In the genomic region with DNA sequence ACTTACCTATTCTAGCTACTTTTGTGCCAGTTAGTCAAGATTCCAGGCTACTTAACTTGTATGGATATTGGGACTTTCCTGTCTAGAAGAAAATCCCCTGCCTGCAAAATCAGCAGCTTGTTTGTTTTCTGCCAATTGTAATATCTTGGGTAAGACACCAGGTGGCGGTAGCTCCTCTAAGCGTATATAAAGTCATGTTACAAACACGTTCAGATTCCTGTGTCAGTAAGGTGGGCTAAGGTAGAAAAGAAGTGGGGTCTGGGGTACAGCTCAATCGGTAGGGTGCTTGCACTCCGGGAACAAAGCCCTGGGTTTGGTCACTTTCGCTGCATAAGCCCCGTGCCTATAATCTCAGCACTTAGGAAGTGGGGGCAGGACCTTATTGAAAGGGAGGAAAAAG, we compare ENCODE assay signal across 9 mouse cellular contexts. TPM values are rescaled to one million over a fixed set of nuclear protein-coding genes. Genes with fewer than 3 reads are reported as not detected.
A peak's percentile ranks its signal among the peaks of the same experiment; 100 is the strongest.
DNase-seq lines count a peak whose midpoint lies in the region; ATAC-seq and TF ChIP-seq lines count a peak whose summit lies in the region.
"Had no signal": no experiment of that assay in that cellular context is flagged by ENCODE, and none has a peak within 500 bp of the region (broad histone marks: within the 10 kb centered on the region; RNA-seq: fewer than 3 reads in every experiment).

No protein-coding gene starts in this region.

- no peaks in the 10 kb centered on the region for H3K27me3 ChIP-seq in kidney, adult 2 months (replicated peaks; ENCODE audit: control insufficient read depth, insufficient read depth, low read length)
- H3K27me3 ChIP-seq in hindbrain, postnatal 0 days (ENCODE audit: insufficient read depth, low read length) = no peaks in the 10 kb centered on the region
- H3K27me3 ChIP-seq: lung, embryonic 15.5 days had no signal

- TF ChIP-seq CTCF in kidney, adult 2 months (conservative IDR thresholded peaks at IDR 0.05; ENCODE audit: insufficient read depth, insufficient read length, low read depth, low read length) = peak; percentile 38; the same call in 1 of the 2 replicates
- TF ChIP-seq CTCF in bone marrow macrophage, adult 2 months (IDR thresholded peaks at IDR 0.05; ENCODE audit: low read depth, low read length) = peak; percentile 42; the same call in 1 of the 2 replicates
- TF ChIP-seq CTCF in hindbrain, postnatal 0 days (IDR thresholded peaks at IDR 0.05; ENCODE audit: low read depth) = peak; percentile 76

- H3K9ac ChIP-seq in hindbrain, postnatal 0 days (replicated peaks; ENCODE audit: low read length) = no peak overlapping the region
- H3K9ac ChIP-seq: lung, embryonic 15.5 days had no signal

- H3K27ac ChIP-seq in kidney, adult 2 months (ENCODE audit: insufficient read depth, low read depth, low read length) = no peak overlapping the region
- H3K27ac ChIP-seq in bone marrow macrophage, adult 2 months (ENCODE audit: insufficient read depth, low read depth, low read length) = no peak overlapping the region
- H3K27ac ChIP-seq in hindbrain, postnatal 0 days = no peak overlapping the region
- H3K27ac ChIP-seq: lung, embryonic 15.5 days had no signal

- H3K4me2 ChIP-seq in hindbrain, postnatal 0 days (ENCODE audit: low read depth, low read length) = no peak overlapping the region
- H3K4me2 ChIP-seq: lung, embryonic 15.5 days had no signal

- H3K4me3 ChIP-seq in kidney, adult 2 months (ENCODE audit: insufficient read depth, low read depth, low read length) = no peak overlapping the region
- no peak overlapping the region for H3K4me3 ChIP-seq in bone marrow macrophage, adult 2 months (ENCODE audit: insufficient read depth, low read length)
- no peak overlapping the region for H3K4me3 ChIP-seq in hindbrain, postnatal 0 days (ENCODE audit: low read length)
- H3K4me3 ChIP-seq: lung, embryonic 15.5 days had no signal

- TF ChIP-seq POLR2A in kidney, adult 2 months (IDR thresholded peaks at IDR 0.05; ENCODE audit: low read depth, low read length) = no peak
- TF ChIP-seq POLR2A in bone marrow macrophage, adult 2 months (IDR thresholded peaks at IDR 0.05; ENCODE audit: borderline replicate concordance, low read depth, low read length) = no peak

- no peaks in the 10 kb centered on the region for H3K36me3 ChIP-seq in kidney, adult 2 months (ENCODE audit: control insufficient read depth, insufficient read depth, low read length)
- H3K36me3 ChIP-seq in hindbrain, postnatal 0 days (ENCODE audit: insufficient read depth, low read length) = no peaks in the 10 kb centered on the region
- H3K36me3 ChIP-seq: lung, embryonic 15.5 days had no signal

- no peaks in the 10 kb centered on the region for H3K9me3 ChIP-seq in hindbrain, postnatal 0 days (ENCODE audit: low read length)
- H3K9me3 ChIP-seq: lung, embryonic 15.5 days had no signal

- intact Hi-C loops in gastrocnemius, postnatal 36 days (cut with DNase I) = no loop called here

- no peak for ATAC-seq in hindbrain, postnatal 0 days

- 12% methylated on average over 7 of the region's 7 CpGs for WGBS in kidney, adult 2 months
- WGBS in hindbrain, postnatal 0 days = 14% methylated on average over 7 of the region's 7 CpGs

- peak; percentile 32 for DNase-seq in kidney, adult 2 months
- DNase-seq in kidney, adult 11 months = no peak
- peak; percentile 8 to 29 for DNase-seq in CD8-positive naive resting alpha-beta T cell, adult 2 months (ENCODE audit: low read depth in 2 of 2, low spot score in 2 of 2)
- peak; percentile 66 for DNase-seq in hindbrain, postnatal 0 days (ENCODE audit: low spot score)
- DNase-seq in mesoderm, embryonic 11.5 days (ENCODE audit: low read depth, low spot score) = peak; percentile 51
- DNase-seq in gastrocnemius, postnatal 36 days = no peak
- no peak for DNase-seq in layer of hippocampus, adult 11-12 months (ENCODE audit: low spot score)

- H3K4me1 ChIP-seq in kidney, adult 2 months (ENCODE audit: control insufficient read depth, insufficient read depth, low read length) = no peaks in the 10 kb centered on the region
- H3K4me1 ChIP-seq in bone marrow macrophage, adult 2 months (ENCODE audit: control insufficient read depth, insufficient read depth, low read length) = no peaks in the 10 kb centered on the region
- H3K4me1 ChIP-seq in hindbrain, postnatal 0 days (ENCODE audit: insufficient read depth, low read length) = no peaks in the 10 kb centered on the region
- H3K4me1 ChIP-seq: lung, embryonic 15.5 days had no signal

RNA-seq across cellular contexts. Expression of a gene that starts 50.1 kb away (rescaled TPM):
- 0.14 and 0.19 TPM in 2 replicates for polyA plus RNA-seq in kidney, adult 2 months (2012; rRNA removed)
- polyA plus RNA-seq in bone marrow macrophage, adult 2 months (2012; ENCODE audit: insufficient read depth, insufficient read length, missing spikeins) = not detected in 2 replicates
- 14.3 and 16.6 TPM in 2 replicates for total RNA-seq in hindbrain, postnatal 0 days (2014; rRNA removed)
- 7.9 and 8.8 TPM in 2 replicates for polyA plus RNA-seq in hindbrain, postnatal 0 days (2015; fragmentation: Nextera tagmentation; extraction: Ambion mirVana)
- under 1 TPM; 0.12 to 0.20 TPM for total RNA-seq in gastrocnemius, postnatal 36 days (2021)

Comparison
In these comparisons a context has a peak if more than half of its experiments do, and no peak if none do; other contexts are left out.
1. DNase-seq: peak in kidney, adult 2 months (single experiment), CD8-positive naive resting alpha-beta T cell, adult 2 months (2 of 2), hindbrain, postnatal 0 days (single experiment) and mesoderm, embryonic 11.5 days (single experiment); none in kidney, adult 11 months (single experiment), gastrocnemius, postnatal 36 days (0 of 2) and layer of hippocampus, adult 11-12 months (single experiment).
2. Peak in every context shown above with its lines, with median percentiles within 50 percentile points of each other: CTCF ChIP-seq.